Mouse (Mus musculus) Patski (cell line): ENCODE results near the gene Mlh1. TPM values are rescaled to one million over a fixed set of nuclear protein-coding genes. Genes with fewer than 3 reads are reported as not detected.

Experiments
- ATAC-seq: fragments of 100-300 bp; one replicate; pipeline ENCODE4 v1.8.0; 2021
- CTCF ChIA-PET: fragments of 350-600 bp; sonication (Branson Sonifier 250); formaldehyde crosslinking; loops from one replicate; lab custom pipeline; 2022; ENCODE audit warnings: inconsistent platforms; lab: Charles Lee
- POLR2A ChIA-PET: fragments of 350-600 bp; sonication (Branson Sonifier 250); formaldehyde crosslinking; loops from one replicate; lab custom pipeline; 2022; ENCODE audit warnings: antibody characterized with exemption, inconsistent platforms; lab: Charles Lee
- DNase-seq: peaks from one replicate; pipeline ENCODE4 v3.0.0-alpha.2; 2011; ENCODE audit warnings: low read depth, low spot score
- H3K27me3 ChIP-seq: fragments of 371-371 bp; one replicate; pipeline ENCODE4 v1.5.1; 2021
- CTCF ChIP-seq: fragments of 100-300 bp; IDR thresholded peaks from one replicate; pipeline ENCODE4 v1.5.1; 2021
- in situ Hi-C: fragments of 300-500 bp; cut with MboI; formaldehyde crosslinking; loops from 3 replicates; pipeline ENCODE4 v1.11.1; 2018; ENCODE audit warnings: low pct_unique_long_range_greater_than_20kb, mixed read lengths
- polyA plus RNA-seq: library from polyadenylated mRNA; unstranded; gene quantifications from one replicate; pipeline ENCODE4 v1.2.3, GENCODE M21; 2021

The Mlh1 gene
- polyA plus RNA-seq, 1 experiment from 2014 or later: 17.1 TPM

- ChIA-PET CTCF (no interaction called here), POLR2A (no interaction called here)
- no peak for DNase-seq
- ATAC-seq: no peak
- H3K27me3 ChIP-seq: no peaks in the 10 kb centered on the region
- no peak for TF ChIP-seq CTCF
- in situ Hi-C loops: no loop called here
Measured at GRCm38 (mm10) chr9:111261356-111261755, 10.2 kb downstream of the Mlh1 start.

DNA sequence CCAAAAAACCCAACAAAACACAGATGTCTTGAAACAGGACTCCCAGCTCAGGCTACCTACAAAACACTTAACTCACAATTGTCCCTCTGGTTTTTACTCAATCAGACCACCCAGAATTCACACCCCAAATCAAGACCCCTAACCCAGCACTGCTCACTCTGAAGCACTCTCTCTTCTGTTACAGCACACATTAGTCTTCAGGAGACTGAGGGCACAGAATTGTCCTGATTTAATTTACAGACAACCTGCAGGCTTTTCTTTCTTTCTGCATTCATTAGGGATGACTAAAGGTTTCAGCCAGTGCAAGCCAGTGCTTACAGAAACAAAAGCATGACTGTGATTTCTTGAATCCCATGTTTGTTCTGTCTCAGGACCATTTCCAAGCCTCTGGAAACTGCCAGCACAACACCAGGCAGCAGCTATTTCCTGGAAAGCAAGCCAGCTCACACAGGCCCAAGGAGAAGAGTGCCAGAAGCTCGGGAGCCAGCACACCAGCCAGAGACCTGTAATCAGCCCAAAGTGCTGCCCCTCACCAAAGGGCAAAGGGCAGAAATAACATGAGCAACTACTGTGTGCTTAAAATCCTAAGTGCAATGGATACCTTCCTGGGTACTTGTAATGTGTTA is 11.1 kb downstream of the Mlh1 start:
- POLR2A ChIA-PET: no interaction called here
- in situ Hi-C loops: no loop called here
- ATAC-seq (peak; percentile 31), DNase-seq (no peak)
- H3K27me3 ChIP-seq: no peaks in the 10 kb centered on the region
- CTCF ChIA-PET: interaction anchor here (0.9 kb wide), 1 partner anchor 13 kb away, joined by 3 read pairs; no protein-coding TSS in a partner anchor
- TF ChIP-seq CTCF: no peak

DNA sequence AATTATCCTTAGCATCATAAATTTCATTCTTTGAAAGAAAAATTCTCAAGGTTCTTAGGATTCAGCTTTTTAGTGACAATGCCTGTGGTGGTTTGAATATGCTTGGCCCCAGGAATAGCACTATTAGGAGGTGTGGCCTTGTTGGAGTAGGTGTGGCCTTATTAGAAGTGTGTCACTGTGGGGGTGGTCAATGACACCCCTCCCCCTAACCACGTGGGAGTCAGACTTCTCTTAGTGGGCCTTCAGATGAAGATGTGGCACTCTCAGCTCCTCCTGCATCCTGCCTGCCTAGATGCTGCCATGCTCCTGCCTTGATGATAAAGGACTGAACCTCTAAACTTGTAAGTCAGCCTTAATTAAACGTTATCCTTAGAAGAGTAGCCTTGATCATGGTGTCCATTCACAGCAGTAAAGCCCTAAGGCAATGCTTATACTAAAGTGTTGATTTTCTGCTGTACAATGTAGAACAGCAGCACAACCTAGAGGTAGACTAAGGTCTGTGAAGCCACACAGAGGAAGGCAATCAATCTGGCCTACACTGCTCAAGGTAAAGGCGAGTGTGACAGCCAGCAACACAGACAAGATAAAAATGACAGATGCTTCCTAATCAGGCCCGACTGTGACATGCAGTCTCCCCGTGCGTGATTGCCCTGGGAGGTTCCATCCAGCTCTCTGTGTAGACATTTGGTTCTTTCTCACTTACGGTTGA is 19.3 kb downstream of the Mlh1 start:
- CTCF ChIA-PET: interaction anchor here (1.2 to 1.5 kb wide), 2 partner anchors 13 to 37 kb away, joined by 4 to 5 read pairs; no protein-coding TSS in a partner anchor
- POLR2A ChIA-PET: no interaction called here
- in situ Hi-C loops: no loop called here
- TF ChIP-seq CTCF: no peak
- DNase-seq: no peak
- ATAC-seq: no peak
- no peaks in the 10 kb centered on the region for H3K27me3 ChIP-seq

- ChIA-PET POLR2A (no interaction called here), CTCF (interaction anchor here (1.0 to 2.1 kb wide), 6 partner anchors 11 to 42 kb away, joined by 3 to 11 read pairs (median 3); no protein-coding TSS in a partner anchor)
- TF ChIP-seq CTCF: peak; percentile 63
- DNase-seq (no peak), ATAC-seq (no peak)
- in situ Hi-C loops: no loop called here
- no peaks in the 10 kb centered on the region for H3K27me3 ChIP-seq
Measured at GRCm38 (mm10) chr9:111247682-111248246, 23.8 kb downstream of the Mlh1 start.

DNA sequence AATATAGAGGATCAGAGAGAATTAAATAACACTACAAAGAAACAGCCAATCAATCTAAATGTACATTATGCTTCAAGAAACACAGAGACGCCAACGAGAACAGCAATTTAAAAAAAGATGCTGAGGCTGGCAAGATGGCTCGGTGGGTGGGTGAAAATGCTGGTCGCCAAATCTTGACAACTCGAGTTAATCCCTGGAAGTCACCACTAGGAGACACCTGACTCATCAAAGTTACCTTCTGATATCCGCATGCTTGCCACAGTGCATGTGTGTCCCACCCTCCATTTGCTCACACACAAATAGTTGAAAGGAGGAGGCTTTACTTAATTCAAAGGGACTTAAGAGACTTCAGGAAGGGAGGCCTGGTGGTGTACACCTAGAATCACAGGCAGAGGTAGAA is 26.0 kb downstream of the Mlh1 start:
- in situ Hi-C loops: no loop called here
- TF ChIP-seq CTCF: no peak
- POLR2A ChIA-PET: no interaction called here
- no peaks in the 10 kb centered on the region for H3K27me3 ChIP-seq
- ATAC-seq: no peak
- no peak for DNase-seq
- CTCF ChIA-PET: no interaction called here

DNA sequence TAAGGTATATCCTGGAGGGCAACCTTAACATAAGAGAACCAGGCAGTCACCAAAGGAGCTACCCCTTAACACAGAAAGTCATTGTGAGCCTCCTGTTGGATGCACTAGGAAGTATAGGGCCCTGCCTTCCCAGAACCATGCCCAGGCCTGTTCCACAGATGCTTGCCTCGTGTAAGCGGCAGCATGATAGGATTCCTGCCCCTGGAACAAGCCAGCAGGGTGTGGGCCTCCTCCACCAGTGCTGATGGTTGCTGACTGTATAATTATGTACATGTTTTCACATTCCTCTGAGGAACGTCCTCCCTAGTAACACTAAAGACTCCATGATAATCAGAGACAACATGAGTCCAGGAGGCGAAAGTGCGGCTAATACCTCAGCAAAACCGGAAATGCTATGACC is 28.2 kb downstream of the Mlh1 start:
- ChIA-PET POLR2A (interaction anchor here (0.7 kb wide), 1 partner anchor 22 kb away, joined by 3 read pairs; no protein-coding TSS in a partner anchor), CTCF (no interaction called here)
- H3K27me3 ChIP-seq: no peaks in the 10 kb centered on the region
- DNase-seq (no peak), ATAC-seq (no peak)
- in situ Hi-C loops: loop anchor here (5.0 kb wide), 1 partner anchor 151 kb away; no protein-coding TSS in a partner anchor
- no peak for TF ChIP-seq CTCF

DNA sequence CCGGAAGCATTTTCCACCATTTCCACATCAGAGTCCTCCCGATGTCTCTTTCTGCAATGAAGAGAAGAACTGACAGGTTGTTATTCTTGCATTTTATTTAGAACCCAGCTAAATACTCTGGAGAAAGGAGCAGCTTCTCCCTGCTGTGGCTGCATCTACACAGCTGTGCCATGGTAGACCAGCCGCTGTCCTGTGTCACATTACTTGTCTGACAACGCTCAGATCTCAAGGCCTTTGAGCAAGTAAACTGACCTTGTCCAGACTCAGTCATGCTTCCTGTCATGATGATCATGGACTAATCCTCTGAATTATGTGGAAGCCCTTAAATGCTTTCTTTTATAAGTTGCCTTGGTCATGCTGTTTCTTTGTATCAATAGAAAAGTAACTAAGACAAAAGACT is 31.8 kb downstream of the Mlh1 start:
- no peak for DNase-seq
- in situ Hi-C loops: loop anchor here (5.0 kb wide), 1 partner anchor 148 kb away; no protein-coding TSS in a partner anchor
- TF ChIP-seq CTCF: no peak
- no peaks in the 10 kb centered on the region for H3K27me3 ChIP-seq
- ATAC-seq: no peak
- ChIA-PET POLR2A (no interaction called here), CTCF (interaction anchor here (0.7 to 1.6 kb wide), 3 partner anchors 11 to 14 kb away, joined by 3 to 5 read pairs (median 3); no protein-coding TSS in a partner anchor)

GRCm38 (mm10) chr9:111237726-111238125 is 33.9 kb downstream of the Mlh1 start:
- H3K27me3 ChIP-seq: no peaks in the 10 kb centered on the region
- in situ Hi-C loops: no loop called here
- DNase-seq (no peak), ATAC-seq (no peak)
- ChIA-PET CTCF (interaction anchor here (1.1 kb wide), 1 partner anchor 52 kb away, joined by 4 read pairs; no protein-coding TSS in a partner anchor), POLR2A (no interaction called here)
- TF ChIP-seq CTCF: no peak

DNA sequence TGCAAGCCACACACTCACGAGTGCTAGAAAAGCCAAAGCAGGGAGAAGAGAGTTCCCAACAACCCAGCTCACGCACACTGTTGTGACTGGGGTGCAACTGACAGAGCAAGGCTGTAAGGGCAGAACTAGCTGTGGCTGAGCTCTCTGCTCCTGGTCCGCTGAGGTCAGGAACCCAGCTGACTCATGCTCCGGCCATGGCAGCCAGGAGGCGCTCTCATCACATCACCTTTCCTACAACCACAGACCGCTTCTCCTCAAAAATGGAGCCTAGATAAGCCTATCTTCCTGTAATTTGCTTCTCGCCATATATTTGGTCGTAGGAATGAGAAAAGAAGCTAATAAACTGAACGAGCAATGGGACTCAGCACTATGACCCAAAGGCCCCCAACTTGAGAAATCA is 36.9 kb downstream of the Mlh1 start:
- ChIA-PET CTCF (interaction anchor here (1.0 kb wide), 1 partner anchor 55 kb away, joined by 4 read pairs; no protein-coding TSS in a partner anchor), POLR2A (no interaction called here)
- TF ChIP-seq CTCF: peak; percentile 32
- H3K27me3 ChIP-seq: no peaks in the 10 kb centered on the region
- DNase-seq (no peak), ATAC-seq (no peak)
- in situ Hi-C loops: no loop called here

- no peaks in the 10 kb centered on the region for H3K27me3 ChIP-seq
- POLR2A ChIA-PET: no interaction called here
- CTCF ChIA-PET: interaction anchor here (1.8 kb wide), 1 partner anchor 11 kb away, joined by 3 read pairs; no protein-coding TSS in a partner anchor
- DNase-seq (no peak), ATAC-seq (no peak)
- TF ChIP-seq CTCF: no peak
- in situ Hi-C loops: no loop called here
Measured at GRCm38 (mm10) chr9:111228446-111228845, 43.1 kb downstream of the Mlh1 start.

DNA sequence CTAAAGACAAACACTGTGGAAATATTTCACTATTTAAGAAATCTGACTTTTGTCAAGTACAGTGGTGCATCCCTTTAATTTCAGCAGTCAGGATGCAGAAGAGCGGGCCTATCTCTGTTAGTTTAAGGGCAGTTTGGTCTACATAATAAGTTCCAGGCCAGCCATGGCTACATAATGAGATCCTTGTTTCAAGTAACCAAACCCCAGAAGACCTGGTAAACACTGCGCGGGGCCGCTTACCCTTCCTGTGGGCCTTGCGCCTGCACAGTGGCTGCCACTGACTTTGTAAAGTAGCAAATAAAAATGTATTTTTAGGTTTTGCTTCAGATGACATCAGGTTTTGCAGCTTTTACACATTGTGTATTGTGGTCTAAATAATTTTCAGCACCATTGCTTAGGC is 48.2 kb downstream of the Mlh1 start:
- H3K27me3 ChIP-seq: no peaks in the 10 kb centered on the region
- POLR2A ChIA-PET: no interaction called here
- CTCF ChIA-PET: interaction anchor here (1.0 kb wide), 1 partner anchor 13 kb away, joined by 3 read pairs; no protein-coding TSS in a partner anchor
- DNase-seq: no peak
- ATAC-seq: no peak
- TF ChIP-seq CTCF: no peak
- in situ Hi-C loops: no loop called here
